Mouse (Mus musculus): ENCODE measurements around the gene Wap. TPM values are rescaled to one million over a fixed set of nuclear protein-coding genes. Genes with fewer than 3 reads are reported as not detected.

Wap gene
- polyA plus RNA-seq, 1 experiment from 2014 or later, result not detected

DNA sequence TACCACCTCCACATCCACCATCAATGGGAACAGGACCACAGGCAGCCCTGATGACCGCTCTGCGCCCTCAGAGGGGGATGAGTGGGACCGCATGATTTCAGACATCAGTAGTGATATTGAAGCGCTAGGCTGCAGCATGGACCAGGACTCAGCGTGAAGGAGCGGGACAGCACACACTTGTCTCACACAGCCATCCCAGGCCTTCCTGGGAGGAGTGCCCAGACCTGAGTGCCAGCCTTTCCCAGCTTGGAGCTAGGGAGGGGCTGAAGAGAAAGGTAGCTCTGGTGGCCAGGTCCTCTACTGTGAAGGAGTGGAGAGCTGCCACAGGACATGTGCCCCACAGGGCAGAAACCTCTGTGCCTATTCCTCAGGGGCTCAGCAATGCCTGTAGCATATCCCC, 42.2 kb downstream of the Wap start:
- Histone ChIP-seq H3K4me1 (ENCODE audit: insufficient read depth) (peaks cover 4% of the 10 kb centered on the region; the same call in 1 of the 2 replicates), H3K4me2 (ENCODE audit: low read depth, low read length) (no peak overlapping the region)

DNA sequence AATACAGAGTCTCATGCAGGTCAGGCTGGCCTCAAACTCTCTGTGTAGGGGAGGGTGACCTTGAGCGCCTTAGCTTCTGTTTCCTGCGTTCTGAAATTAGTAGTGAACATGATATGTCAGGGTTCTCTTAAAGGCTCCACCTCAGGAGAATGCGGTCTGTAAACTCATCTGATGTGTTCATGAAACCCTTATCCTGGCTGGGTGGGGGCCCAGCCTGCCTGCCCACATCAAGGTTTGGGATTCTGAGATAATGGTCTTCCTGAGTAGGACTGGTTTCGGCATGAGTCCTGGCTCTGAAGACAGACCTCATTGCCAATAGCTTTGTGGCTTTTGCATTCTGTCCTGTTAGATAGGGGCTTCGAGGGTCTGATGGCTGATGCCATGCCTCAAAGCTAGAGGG, 43.1 kb downstream of the Wap start:
- Histone ChIP-seq H3K4me1 (ENCODE audit: insufficient read depth) (peaks cover 12% of the 10 kb centered on the region), H3K4me3 (ENCODE audit: low read depth, low read length) (no peak overlapping the region), H3K36me3 (replicated peaks; ENCODE audit: insufficient read depth, low read length) (peaks cover 82% of the 10 kb centered on the region), H3K9ac (replicated peaks) (no peak overlapping the region), H3K27me3 (ENCODE audit: insufficient read depth, low read length) (no peaks in the 10 kb centered on the region), H3K27ac (ENCODE audit: low read depth) (0 out of 2 replicates have a peak overlapping the region, but pooled peaks have one; percentile 7), H3K9me3 (ENCODE audit: low read length) (no peaks in the 10 kb centered on the region), H3K4me2 (ENCODE audit: low read depth, low read length) (0 out of 2 replicates have a peak overlapping the region, but pooled peaks have one; percentile 4)
- WGBS (ENCODE audit: insufficient replicate concordance), result 68% methylated on average over 5 of the region's 5 CpGs
- DNase-seq (no peak), ATAC-seq (peak; percentile 26)
- TF ChIP-seq CTCF (IDR thresholded peaks at IDR 0.05; ENCODE audit: low read depth) (no peak), EP300 (IDR thresholded peaks at IDR 0.05; ENCODE audit: low read depth) (peak; percentile 21; the same call in 1 of the 2 replicates)

More for the DNA sequence above, 42.2 kb downstream of the Wap start:
- 95% methylated on average over 6 of the region's 6 CpGs for WGBS (ENCODE audit: insufficient replicate concordance)
- H3K9ac ChIP-seq (replicated peaks), result no peak overlapping the region
- no peaks in the 10 kb centered on the region for H3K27me3 ChIP-seq (ENCODE audit: insufficient read depth, low read length)
- no peaks in the 10 kb centered on the region for H3K9me3 ChIP-seq (ENCODE audit: low read length)
- no peak for DNase-seq
- no peak for ATAC-seq
- no peak overlapping the region for H3K27ac ChIP-seq (ENCODE audit: low read depth)
- no peak for TF ChIP-seq EP300 (IDR thresholded peaks at IDR 0.05; ENCODE audit: low read depth)
- TF ChIP-seq CTCF (IDR thresholded peaks at IDR 0.05; ENCODE audit: low read depth), result no peak
- H3K4me3 ChIP-seq (ENCODE audit: low read depth, low read length), result no peak overlapping the region
- H3K36me3 ChIP-seq (replicated peaks; ENCODE audit: insufficient read depth, low read length), result peaks cover 73% of the 10 kb centered on the region

DNA sequence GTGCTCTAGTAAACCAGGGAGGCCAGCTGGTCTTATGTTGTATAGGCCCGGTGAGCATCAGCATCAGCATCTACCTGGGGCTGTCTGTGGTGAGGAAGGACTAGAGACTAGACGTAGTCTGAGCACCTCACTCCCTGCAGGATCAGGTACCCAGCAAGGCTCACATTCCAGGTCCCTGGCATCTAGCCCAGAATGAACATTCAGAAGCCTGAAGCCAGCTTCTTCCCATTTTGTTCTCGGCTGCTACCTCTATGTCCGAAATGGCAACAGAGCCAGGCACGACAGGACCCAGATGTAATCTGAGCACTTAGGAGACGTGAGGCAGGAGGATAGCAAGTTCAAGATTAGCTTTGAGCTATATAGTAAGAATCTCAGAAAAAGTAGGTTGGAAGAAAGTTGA, 43.6 kb downstream of the Wap start:
- Histone ChIP-seq H3K36me3 (replicated peaks; ENCODE audit: insufficient read depth, low read length) (peaks cover 87% of the 10 kb centered on the region), H3K4me3 (ENCODE audit: low read depth, low read length) (no peak overlapping the region), H3K9ac (replicated peaks) (no peak overlapping the region), H3K9me3 (ENCODE audit: low read length) (no peaks in the 10 kb centered on the region), H3K27me3 (ENCODE audit: insufficient read depth, low read length) (no peaks in the 10 kb centered on the region), H3K4me1 (ENCODE audit: insufficient read depth) (peaks cover 17% of the 10 kb centered on the region), H3K27ac (ENCODE audit: low read depth) (0 out of 2 replicates have a peak overlapping the region, but pooled peaks have one; percentile 7), H3K4me2 (ENCODE audit: low read depth, low read length) (0 out of 2 replicates have a peak overlapping the region, but pooled peaks have one; percentile 4)
- TF ChIP-seq CTCF (IDR thresholded peaks at IDR 0.05; ENCODE audit: low read depth), result no peak
- TF ChIP-seq EP300 (IDR thresholded peaks at IDR 0.05; ENCODE audit: low read depth), result no peak
- DNase-seq, result no peak
- ATAC-seq, result no peak
- WGBS (ENCODE audit: insufficient replicate concordance), result 78% methylated on average over 6 of the region's 6 CpGs

DNA sequence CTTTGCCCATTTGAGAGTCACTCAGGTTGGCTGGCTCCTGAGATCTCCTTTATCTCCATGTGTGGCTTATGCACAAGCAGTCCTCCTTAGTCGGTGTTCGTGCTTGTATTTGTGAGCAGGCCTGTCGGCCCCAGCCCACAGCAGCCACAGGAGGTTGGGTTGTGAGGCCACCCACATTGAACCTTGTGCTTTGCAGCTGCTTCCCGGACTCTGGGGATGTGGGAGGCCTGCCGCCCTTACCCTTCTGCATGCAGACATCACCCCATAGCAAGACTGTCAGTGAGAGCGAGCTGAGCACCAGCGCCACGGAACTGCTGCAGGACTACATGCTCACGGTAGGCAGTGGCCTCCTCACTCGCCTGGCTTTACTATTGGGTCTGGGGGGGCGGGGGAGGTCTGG, 45.0 kb downstream of the Wap start:
- no peak for DNase-seq
- no peak for TF ChIP-seq CTCF (IDR thresholded peaks at IDR 0.05; ENCODE audit: low read depth)
- no peak for TF ChIP-seq EP300 (IDR thresholded peaks at IDR 0.05; ENCODE audit: low read depth)
- ATAC-seq, result no peak
- no peak overlapping the region for H3K27ac ChIP-seq (ENCODE audit: low read depth)
- peaks cover 20% of the 10 kb centered on the region for H3K4me1 ChIP-seq (ENCODE audit: insufficient read depth)
- H3K9ac ChIP-seq (replicated peaks), result no peak overlapping the region
- H3K4me2 ChIP-seq (ENCODE audit: low read depth, low read length), result no peak overlapping the region
- peaks cover 98% of the 10 kb centered on the region for H3K36me3 ChIP-seq (replicated peaks; ENCODE audit: insufficient read depth, low read length)
- 80% methylated on average over 11 of the region's 11 CpGs for WGBS (ENCODE audit: insufficient replicate concordance)
- H3K9me3 ChIP-seq (ENCODE audit: low read length), result no peaks in the 10 kb centered on the region
- H3K27me3 ChIP-seq (ENCODE audit: insufficient read depth, low read length), result no peaks in the 10 kb centered on the region
- no peak overlapping the region for H3K4me3 ChIP-seq (ENCODE audit: low read depth, low read length)

DNA sequence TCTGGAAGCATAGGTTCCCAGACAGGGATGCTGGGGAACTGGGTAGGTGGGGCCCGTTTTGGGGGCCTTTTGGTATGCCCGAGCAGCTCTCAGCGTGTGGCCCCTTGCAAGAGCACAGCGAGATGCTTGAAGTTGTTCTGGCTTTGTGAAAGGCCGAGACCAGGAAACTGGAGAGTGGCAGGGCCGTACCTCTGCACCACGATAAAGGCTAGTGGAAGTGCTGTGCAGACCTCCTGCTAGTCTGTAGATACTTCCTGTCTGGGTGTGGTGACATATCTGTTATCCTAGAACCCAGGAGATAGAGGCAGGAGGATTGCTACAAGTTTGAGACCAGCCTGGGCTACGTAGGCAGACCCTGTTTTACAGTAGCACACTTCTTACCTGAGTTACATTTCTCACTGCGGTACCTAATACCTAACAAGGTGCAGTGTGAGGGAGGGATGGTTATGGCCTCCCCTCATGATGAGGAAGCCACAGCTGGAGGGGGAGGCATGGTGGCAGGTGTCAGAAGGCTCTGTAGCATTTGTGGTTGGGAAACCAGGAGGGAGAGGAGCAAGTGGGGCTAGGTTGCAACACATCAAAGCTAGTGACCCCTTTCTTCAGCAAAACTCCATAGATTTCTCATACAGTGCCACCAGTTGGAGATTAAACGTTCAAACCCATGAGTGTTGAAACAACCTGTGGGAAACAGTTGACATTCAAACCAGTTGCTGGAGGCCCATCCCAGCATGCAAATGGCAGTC, 47.3 kb downstream of the Wap start:
- no peaks in the 10 kb centered on the region for H3K27me3 ChIP-seq (ENCODE audit: insufficient read depth, low read length)
- H3K9ac ChIP-seq (replicated peaks), result no peak overlapping the region
- peaks cover 85% of the 10 kb centered on the region for H3K36me3 ChIP-seq (replicated peaks; ENCODE audit: insufficient read depth, low read length)
- no peaks in the 10 kb centered on the region for H3K9me3 ChIP-seq (ENCODE audit: low read length)
- WGBS (ENCODE audit: insufficient replicate concordance), result 47% methylated on average over 10 of the region's 10 CpGs
- DNase-seq (no peak), ATAC-seq (peak; percentile 80)
- H3K4me3 ChIP-seq (ENCODE audit: low read depth, low read length), result no peak overlapping the region
- TF ChIP-seq CTCF (IDR thresholded peaks at IDR 0.05; ENCODE audit: low read depth) (no peak), EP300 (IDR thresholded peaks at IDR 0.05; ENCODE audit: low read depth) (peak; percentile 82)
- 0 out of 2 replicates have a peak overlapping the region, but pooled peaks have one; percentile 34 for H3K27ac ChIP-seq (ENCODE audit: low read depth)
- peaks cover 26% of the 10 kb centered on the region for H3K4me1 ChIP-seq (ENCODE audit: insufficient read depth)
- H3K4me2 ChIP-seq (ENCODE audit: low read depth, low read length), result peak overlapping the region; percentile 32; the same call in 1 of the 2 replicates

DNA sequence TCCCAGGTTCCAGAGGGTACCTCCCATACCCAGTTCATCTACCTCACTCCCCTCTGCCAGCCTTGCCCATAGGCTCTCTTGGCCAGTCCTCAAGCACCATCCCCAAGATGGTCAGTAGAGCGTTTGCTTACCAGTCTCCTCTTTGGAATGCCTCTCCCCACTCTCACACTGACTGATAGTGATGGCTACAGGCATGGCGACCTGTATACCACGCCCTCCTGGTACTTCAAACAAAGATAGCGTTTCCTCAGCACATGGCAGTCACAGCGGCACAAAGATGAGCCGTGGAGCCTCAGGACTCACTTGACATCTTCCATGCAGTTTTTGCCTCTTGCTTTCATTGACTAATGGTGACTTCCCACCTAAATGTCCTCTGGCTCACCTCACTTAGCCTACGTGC, 48.6 kb downstream of the Wap start:
- TF ChIP-seq CTCF (IDR thresholded peaks at IDR 0.05; ENCODE audit: low read depth), result no peak
- no peak for TF ChIP-seq EP300 (IDR thresholded peaks at IDR 0.05; ENCODE audit: low read depth)
- H3K4me1 ChIP-seq (ENCODE audit: insufficient read depth), result peaks cover 30% of the 10 kb centered on the region
- peaks cover 83% of the 10 kb centered on the region for H3K36me3 ChIP-seq (replicated peaks; ENCODE audit: insufficient read depth, low read length)
- no peak overlapping the region for H3K27ac ChIP-seq (ENCODE audit: low read depth)
- no peak overlapping the region for H3K9ac ChIP-seq (replicated peaks)
- no peak for DNase-seq
- H3K4me3 ChIP-seq (ENCODE audit: low read depth, low read length), result no peak overlapping the region
- peak overlapping the region; percentile 18; the same call in 1 of the 2 replicates for H3K4me2 ChIP-seq (ENCODE audit: low read depth, low read length)
- H3K27me3 ChIP-seq (ENCODE audit: insufficient read depth, low read length), result no peaks in the 10 kb centered on the region
- WGBS (ENCODE audit: insufficient replicate concordance), result 69% methylated on average over 7 of the region's 7 CpGs
- no peaks in the 10 kb centered on the region for H3K9me3 ChIP-seq (ENCODE audit: low read length)
- ATAC-seq, result peak; percentile 43
